Mouse (Mus musculus) hindbrain, embryonic 15.5 days (tissue): Measurements from ENCODE around the gene Gja5. TPM values are rescaled to one million over a fixed set of nuclear protein-coding genes. Genes with fewer than 3 reads are reported as not detected.

Source experiments
- ATAC-seq: fragments of 200-750 bp; cut with Nextera tagmentation; 2 replicates; pipeline ENCODE4 v1.8.0; 2017; ENCODE audit warnings: low read depth, moderate number of reproducible peaks, moderate TSS enrichment; ENCODE audit not compliant: low FRiP score
- H3K27ac ChIP-seq: fragments of 300-500 bp; sonication (generic); replicated peaks from 2 replicates; pipeline ENCODE4 v1.5.1; 2015; ENCODE audit warnings: mild to moderate bottlenecking, inconsistent platforms
- H3K27me3 ChIP-seq: fragments of 300-500 bp; sonication (generic); 2 replicates; pipeline ENCODE4 v1.6.1; 2015; ENCODE audit warnings: control low read depth, inconsistent platforms
- H3K36me3 ChIP-seq: fragments of 300-500 bp; sonication (generic); 2 replicates; pipeline ENCODE4 v1.6.1; 2015; ENCODE audit warnings: control low read depth, inconsistent platforms
- H3K4me1 ChIP-seq: fragments of 300-500 bp; sonication (generic); replicated peaks from 2 replicates; pipeline ENCODE4 v1.6.1; 2015; ENCODE audit warnings: control low read depth, inconsistent platforms
- H3K4me2 ChIP-seq: fragments of 300-500 bp; sonication (generic); 2 replicates; pipeline ENCODE4 v1.6.1; 2015; ENCODE audit warnings: moderate library complexity, mild to moderate bottlenecking, inconsistent platforms
- H3K4me3 ChIP-seq: fragments of 300-500 bp; sonication (generic); 2 replicates; pipeline ENCODE4 v1.5.1; 2015; ENCODE audit warnings: mild to moderate bottlenecking, inconsistent platforms
- H3K9ac ChIP-seq: fragments of 300-500 bp; sonication (generic); 2 replicates; pipeline ENCODE4 v1.6.1; 2015; ENCODE audit warnings: inconsistent platforms
- H3K9me3 ChIP-seq: fragments of 300-500 bp; sonication (generic); 2 replicates; pipeline ENCODE4 v1.6.1; 2016; ENCODE audit warnings: control low read depth, inconsistent platforms
- WGBS: fragments of 180-500 bp; shearing (Covaris S2); methylation state at CpG from one replicate; pipeline ENCODE4 v1.1.7; 2015; 5-methylcytosine and 5-hydroxymethylcytosine counted together
- polyA plus RNA-seq: library from polyadenylated mRNA; unstranded; fragments of >200 nt; fragmentation: Nextera tagmentation; extraction: Ambion mirVana; gene quantifications from 2 replicates; pipeline ENCODE4 v1.2.1, GENCODE M21; 2015

Gja5 gene
- 3.1 and 3.3 TPM in 2 replicates for polyA plus RNA-seq

DNA sequence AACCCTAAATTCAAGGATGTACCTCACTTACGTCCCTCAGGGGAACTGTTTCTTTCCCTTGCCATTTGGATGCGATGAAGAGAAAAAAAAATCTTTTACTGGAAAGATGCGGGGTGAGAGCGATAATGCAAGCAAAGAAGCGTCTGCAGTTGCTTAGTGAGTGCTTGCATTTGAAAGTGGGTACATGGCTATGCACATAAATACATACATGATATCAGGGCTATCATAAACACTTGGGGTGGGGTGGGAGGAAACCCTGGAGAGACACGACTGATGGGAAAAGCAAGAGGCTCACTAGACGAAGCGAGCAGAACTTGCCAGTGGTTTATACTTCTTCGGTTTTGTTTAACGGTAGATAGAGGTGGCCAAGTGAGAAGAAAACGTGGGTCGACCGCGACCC, at the start of gene Gja5:
Gene Gja5, plus strand, starts transcription at position 301 of the 400 bp plus-strand sequence.
- Histone ChIP-seq H3K9me3 (no peaks in the 10 kb centered on the region), H3K4me1 (peaks cover 15% of the 10 kb centered on the region), H3K9ac (peak within 1 kb of the TSS; percentile 91), H3K4me3 (peak within 1 kb of the TSS; percentile 86), H3K27me3 (peaks cover 10% of the 10 kb centered on the region; the same call in 1 of the 2 replicates), H3K27ac (peak within 1 kb of the TSS; percentile 71), H3K36me3 (no peaks in the 10 kb centered on the region), H3K4me2 (peak within 1 kb of the TSS; percentile 71)
- no peak for ATAC-seq
- 14% methylated on average over 14 of the region's 14 CpGs for WGBS

DNA sequence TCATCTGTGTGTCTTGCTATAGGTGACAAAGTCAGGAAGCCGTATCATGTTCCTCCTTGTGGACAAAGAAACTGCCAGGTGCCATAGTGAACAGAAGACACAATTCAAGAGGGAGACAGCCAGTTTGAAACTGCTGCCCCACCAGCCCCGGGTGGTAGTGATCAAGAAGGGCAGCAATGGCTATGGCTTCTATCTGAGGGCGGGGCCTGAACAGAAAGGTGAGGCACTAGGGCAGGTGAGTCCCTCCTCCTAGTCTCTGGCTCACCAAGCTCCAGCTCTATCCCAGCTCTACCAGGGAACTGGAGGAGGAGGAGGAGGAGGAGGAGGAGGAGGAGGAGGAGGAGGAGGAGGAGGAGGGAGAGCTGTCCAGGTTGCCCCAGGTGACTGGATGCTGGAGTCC, 48.7 kb upstream of the Gja5 start:
- Histone ChIP-seq H3K36me3 (no peaks in the 10 kb centered on the region), H3K9me3 (no peaks in the 10 kb centered on the region), H3K27ac (no peak overlapping the region), H3K4me2 (no peak overlapping the region), H3K9ac (no peak overlapping the region), H3K4me3 (no peak overlapping the region), H3K4me1 (no peaks in the 10 kb centered on the region), H3K27me3 (no peaks in the 10 kb centered on the region)
- WGBS = 78% methylated on average over 3 of the region's 3 CpGs
- ATAC-seq = no peak

DNA sequence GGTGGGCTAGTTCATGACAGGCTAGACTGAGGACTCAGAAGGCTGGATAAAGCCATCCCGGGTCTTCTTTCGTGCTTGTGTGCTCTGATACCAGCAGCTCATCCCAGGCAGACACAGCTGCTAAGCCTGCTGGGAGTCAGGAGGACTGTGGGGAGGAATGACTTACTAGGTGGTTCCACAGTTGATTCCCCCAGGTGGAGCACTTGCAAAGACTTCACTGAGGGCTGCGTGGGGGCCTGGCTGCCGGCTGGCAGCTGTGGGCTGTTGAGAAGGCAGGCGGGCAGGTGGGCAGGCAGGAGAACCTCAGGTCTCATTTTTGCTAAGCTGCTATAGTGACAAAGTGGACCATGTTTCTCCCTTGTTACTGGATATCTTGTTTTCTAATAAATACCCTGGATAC, 44.0 kb upstream of the Gja5 start:
- Histone ChIP-seq H3K27me3 (no peaks in the 10 kb centered on the region), H3K4me3 (no peak overlapping the region), H3K9me3 (no peaks in the 10 kb centered on the region), H3K27ac (no peak overlapping the region), H3K4me1 (no peaks in the 10 kb centered on the region), H3K9ac (no peak overlapping the region), H3K4me2 (no peak overlapping the region), H3K36me3 (no peaks in the 10 kb centered on the region)
- ATAC-seq = no peak
- WGBS = 96% methylated on average over 5 of the region's 5 CpGs

DNA sequence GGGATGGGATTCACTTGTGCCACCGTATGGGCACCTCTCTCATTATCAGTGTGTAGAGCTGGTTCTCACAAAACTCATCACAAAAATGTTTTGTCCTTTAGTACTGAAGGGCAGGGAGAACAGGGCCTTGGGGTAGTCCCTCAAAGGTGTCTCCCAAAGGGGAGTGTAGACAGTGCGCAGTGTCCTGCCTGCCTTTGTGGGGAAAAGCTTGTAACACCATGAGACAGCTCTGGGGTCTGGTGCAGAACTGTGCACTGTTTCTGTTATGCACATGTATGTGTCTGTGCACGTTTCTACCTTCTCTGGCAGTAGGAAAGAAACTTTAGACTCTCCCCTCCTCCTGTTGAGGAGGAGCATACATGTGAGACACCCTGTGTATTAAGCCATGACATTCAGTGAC, 36.6 kb upstream of the Gja5 start:
- H3K4me2 ChIP-seq = no peak overlapping the region
- H3K9me3 ChIP-seq = no peaks in the 10 kb centered on the region
- H3K27me3 ChIP-seq = no peaks in the 10 kb centered on the region
- H3K9ac ChIP-seq = no peak overlapping the region
- 93% methylated on average over 3 of the region's 3 CpGs for WGBS
- no peak overlapping the region for H3K27ac ChIP-seq
- no peak overlapping the region for H3K4me3 ChIP-seq
- H3K36me3 ChIP-seq = peaks cover 49% of the 10 kb centered on the region
- H3K4me1 ChIP-seq = no peaks in the 10 kb centered on the region
- ATAC-seq = no peak

DNA sequence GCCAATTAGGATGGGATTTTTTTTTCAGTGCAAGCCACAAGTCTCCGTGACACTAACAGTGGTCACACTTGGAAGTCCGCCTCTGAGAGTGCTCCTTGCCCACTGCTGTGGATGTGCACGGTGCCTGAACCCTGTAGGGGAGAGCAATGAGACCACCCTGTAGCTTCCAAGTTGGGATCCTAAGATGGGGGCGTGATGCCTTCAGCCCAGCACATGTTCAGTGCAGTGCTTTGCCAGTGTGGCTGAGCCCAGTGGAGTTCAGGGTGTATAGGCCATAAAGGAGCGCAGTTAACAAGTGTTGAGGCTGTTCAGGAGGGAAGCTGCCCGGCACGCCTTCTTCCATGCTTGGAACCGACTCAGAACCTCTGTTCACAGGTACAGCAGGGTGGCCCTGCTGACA, 35.9 kb upstream of the Gja5 start:
- no peak for ATAC-seq
- Histone ChIP-seq H3K4me3 (no peak overlapping the region), H3K9ac (no peak overlapping the region), H3K9me3 (no peaks in the 10 kb centered on the region), H3K4me1 (no peaks in the 10 kb centered on the region), H3K4me2 (no peak overlapping the region), H3K27ac (no peak overlapping the region), H3K27me3 (no peaks in the 10 kb centered on the region), H3K36me3 (peaks cover 56% of the 10 kb centered on the region)
- WGBS = 98% methylated on average over 8 of the region's 8 CpGs

DNA sequence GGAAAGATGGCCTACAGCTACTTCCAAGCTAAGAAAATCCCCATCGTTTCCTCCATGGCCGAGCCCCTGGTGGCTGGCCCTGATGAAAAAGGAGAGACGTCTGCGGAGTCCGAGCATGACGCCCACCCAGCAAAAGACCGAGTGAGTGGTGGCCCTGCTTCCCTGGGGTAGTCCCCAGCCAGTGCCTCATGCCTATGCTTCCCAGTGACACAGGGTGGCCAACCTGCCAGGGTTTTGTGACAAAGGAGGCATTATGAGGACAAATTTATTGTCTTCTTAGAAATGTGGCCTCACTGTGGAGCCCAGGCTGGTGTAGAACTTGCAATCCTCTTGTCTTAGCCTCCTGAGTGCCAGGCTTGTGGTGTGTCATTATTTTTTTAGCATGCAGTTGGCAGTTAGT, 35.4 kb upstream of the Gja5 start:
- 85% methylated on average over 7 of the region's 7 CpGs for WGBS
- Histone ChIP-seq H3K9me3 (no peaks in the 10 kb centered on the region), H3K36me3 (peaks cover 61% of the 10 kb centered on the region), H3K4me2 (no peak overlapping the region), H3K9ac (no peak overlapping the region), H3K4me3 (no peak overlapping the region), H3K27me3 (no peaks in the 10 kb centered on the region), H3K4me1 (no peaks in the 10 kb centered on the region), H3K27ac (no peak overlapping the region)
- ATAC-seq = no peak

DNA sequence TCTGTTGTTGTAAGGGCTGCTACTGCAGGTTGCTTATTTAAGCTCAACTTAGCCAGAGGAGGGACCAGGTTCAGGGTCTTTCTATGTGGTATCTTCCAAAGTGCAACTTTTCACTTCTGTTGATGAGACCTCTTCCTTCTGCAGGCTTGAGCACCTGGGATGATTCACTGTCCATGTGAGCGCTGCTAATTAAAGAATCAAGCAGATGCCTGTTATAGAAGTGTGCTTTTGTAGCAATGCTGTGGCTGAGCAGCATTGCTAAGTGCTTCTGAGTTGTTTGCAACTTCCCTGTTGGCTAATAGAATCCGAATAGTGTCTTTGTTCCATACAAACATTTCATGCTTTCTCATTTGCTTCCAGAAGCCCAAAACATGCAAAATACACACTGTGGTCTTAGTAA, 34.2 kb upstream of the Gja5 start:
- peaks cover 69% of the 10 kb centered on the region for H3K36me3 ChIP-seq
- 91% methylated on average over 2 of the region's 2 CpGs for WGBS
- ATAC-seq = no peak
- no peak overlapping the region for H3K4me3 ChIP-seq
- H3K27ac ChIP-seq = no peak overlapping the region
- H3K9me3 ChIP-seq = no peaks in the 10 kb centered on the region
- H3K4me2 ChIP-seq = no peak overlapping the region
- H3K27me3 ChIP-seq = no peaks in the 10 kb centered on the region
- H3K9ac ChIP-seq = no peak overlapping the region
- no peaks in the 10 kb centered on the region for H3K4me1 ChIP-seq

DNA sequence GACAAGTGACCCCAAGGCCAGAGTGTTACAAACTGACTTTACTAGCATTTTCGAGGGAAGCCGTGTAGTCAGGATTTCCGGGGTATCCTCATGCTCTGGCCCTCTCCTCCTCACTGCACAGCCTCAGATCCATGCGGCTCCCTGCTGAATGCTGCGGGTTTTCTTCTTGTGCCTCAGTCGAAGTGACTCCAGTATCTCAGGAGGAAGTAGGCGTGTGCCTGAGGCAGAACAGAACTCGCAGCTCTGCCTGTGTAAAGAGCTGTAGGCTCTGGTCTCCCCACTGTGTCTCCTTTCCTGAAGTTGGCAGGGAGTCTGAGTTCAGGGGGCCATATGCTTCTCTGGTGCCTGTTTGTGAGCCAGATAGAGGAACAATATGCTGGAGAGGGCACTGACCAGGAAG, 33.4 kb upstream of the Gja5 start:
- Histone ChIP-seq H3K4me1 (no peaks in the 10 kb centered on the region), H3K9ac (no peak overlapping the region), H3K4me3 (no peak overlapping the region), H3K4me2 (no peak overlapping the region), H3K27ac (no peak overlapping the region), H3K9me3 (no peaks in the 10 kb centered on the region), H3K27me3 (no peaks in the 10 kb centered on the region), H3K36me3 (peaks cover 70% of the 10 kb centered on the region)
- whole genome bisulfite sequencing = 90% methylated on average over 8 of the region's 8 CpGs
- no peak for ATAC-seq

DNA sequence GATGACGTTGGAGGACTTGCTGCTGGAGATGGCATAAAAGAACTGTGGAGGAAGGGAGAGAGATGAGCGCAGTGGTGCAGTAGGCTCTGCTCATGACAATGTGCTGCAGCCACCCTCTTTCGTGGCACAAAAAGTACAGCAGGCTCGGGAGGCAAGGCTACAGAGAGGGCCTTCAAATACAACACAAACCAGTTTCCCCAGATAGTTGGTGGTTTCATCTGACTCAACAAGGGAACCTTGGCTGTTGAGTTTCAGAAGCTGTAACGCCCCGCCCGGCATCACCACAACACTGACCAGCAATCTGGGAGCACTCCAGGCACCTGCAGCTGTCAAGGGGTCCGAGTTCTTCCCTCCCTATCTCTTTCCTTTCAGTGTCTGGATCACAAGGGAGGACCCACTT, 32.0 kb upstream of the Gja5 start:
- Histone ChIP-seq H3K9me3 (no peaks in the 10 kb centered on the region), H3K9ac (no peak overlapping the region), H3K4me1 (no peaks in the 10 kb centered on the region), H3K4me3 (no peak overlapping the region), H3K27me3 (no peaks in the 10 kb centered on the region), H3K36me3 (peaks cover 71% of the 10 kb centered on the region), H3K27ac (no peak overlapping the region), H3K4me2 (no peak overlapping the region)
- no peak for ATAC-seq
- WGBS = 91% methylated on average over 8 of the region's 8 CpGs

DNA sequence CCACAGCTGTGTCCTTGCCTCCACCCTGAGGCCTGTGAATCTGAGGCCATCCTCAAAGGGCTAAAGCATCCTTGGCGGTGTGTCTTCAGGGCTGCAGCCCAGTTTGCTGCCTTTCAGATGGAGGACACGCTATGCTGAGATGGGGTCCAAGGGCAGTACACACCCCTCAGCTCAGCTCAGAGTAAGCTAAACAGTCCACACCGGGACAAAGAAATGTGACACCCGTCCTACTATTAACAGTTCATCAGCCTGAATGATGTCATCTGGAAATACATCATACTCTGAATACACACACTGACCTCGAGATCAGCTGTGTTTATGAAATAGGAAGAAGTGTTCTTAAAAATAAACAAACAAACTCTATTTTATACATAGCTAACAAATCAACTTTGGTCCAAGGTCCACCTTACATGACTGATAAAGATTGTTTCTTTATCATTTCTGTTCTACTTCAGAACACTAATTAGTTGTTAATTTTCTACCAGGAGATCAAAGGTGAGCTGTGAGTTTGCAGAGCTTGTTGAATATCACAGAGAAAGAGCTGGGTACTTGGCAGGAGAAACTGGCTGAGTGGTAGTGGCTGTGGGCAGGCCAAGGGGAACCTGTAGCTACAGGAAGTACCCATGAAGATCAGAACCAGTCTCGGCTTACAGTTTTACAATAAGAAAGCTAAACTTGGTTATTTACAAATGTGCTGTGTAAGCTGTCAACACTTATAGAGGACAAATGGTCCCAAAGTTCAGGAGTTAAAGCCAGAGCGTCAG, 29.5 kb upstream of the Gja5 start:
- Histone ChIP-seq H3K9me3 (no peaks in the 10 kb centered on the region), H3K4me1 (no peaks in the 10 kb centered on the region), H3K27me3 (no peaks in the 10 kb centered on the region), H3K4me3 (no peak overlapping the region), H3K36me3 (peaks cover 59% of the 10 kb centered on the region), H3K9ac (no peak overlapping the region), H3K4me2 (no peak overlapping the region), H3K27ac (no peak overlapping the region)
- 92% methylated on average over 7 of the region's 7 CpGs for WGBS
- no peak for ATAC-seq

DNA sequence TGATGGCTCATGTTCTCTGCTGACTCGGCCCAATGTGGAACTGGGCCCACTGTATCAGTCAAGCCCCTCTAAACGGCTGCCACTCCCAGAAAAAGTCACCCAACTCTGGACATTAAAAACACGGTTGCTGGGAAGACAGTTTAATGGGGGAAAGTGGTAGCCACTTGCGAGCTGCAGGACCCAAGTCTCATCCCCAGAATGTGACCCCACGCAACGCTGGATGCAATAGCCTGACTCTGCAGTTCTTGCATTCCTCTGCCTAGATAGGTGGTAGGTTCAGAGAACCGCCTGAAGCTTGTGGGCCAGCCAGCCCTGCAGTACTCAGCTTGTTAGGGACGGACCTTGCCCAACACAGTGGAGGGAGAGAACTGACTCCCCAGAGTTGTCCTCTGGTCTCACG, 25.0 kb upstream of the Gja5 start:
- 92% methylated on average over 9 of the region's 9 CpGs for WGBS

DNA sequence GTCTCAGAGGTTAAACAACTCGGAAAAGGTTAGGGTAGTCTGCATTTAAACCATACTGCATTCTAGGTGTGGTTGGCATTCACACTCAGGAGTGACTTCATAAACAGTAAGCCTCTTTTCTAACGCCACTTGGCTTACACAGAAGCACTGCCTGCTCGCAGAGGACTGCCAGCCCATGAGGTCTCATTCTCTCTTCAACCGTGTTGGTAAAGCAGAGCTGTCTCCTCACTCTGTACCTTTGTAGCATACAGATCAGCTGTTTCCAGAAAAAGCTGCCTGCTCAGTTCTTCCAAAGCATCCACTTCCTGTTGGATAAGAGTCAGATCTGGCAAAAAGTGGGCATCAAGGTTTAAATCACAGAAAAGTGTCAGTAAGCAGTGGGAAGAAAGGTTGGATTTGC, 24.1 kb upstream of the Gja5 start:
- ATAC-seq = no peak
- no peak overlapping the region for H3K27ac ChIP-seq
- H3K9ac ChIP-seq = no peak overlapping the region
- no peaks in the 10 kb centered on the region for H3K4me1 ChIP-seq
- H3K9me3 ChIP-seq = no peaks in the 10 kb centered on the region
- no peak overlapping the region for H3K4me2 ChIP-seq
- H3K27me3 ChIP-seq = no peaks in the 10 kb centered on the region
- 87% methylated on average over 4 of the region's 4 CpGs for WGBS
- H3K4me3 ChIP-seq = no peak overlapping the region
- H3K36me3 ChIP-seq = peaks cover 38% of the 10 kb centered on the region

More for the DNA sequence above, 25.0 kb upstream of the Gja5 start:
- no peaks in the 10 kb centered on the region for H3K9me3 ChIP-seq
- no peaks in the 10 kb centered on the region for H3K27me3 ChIP-seq
- no peak overlapping the region for H3K4me2 ChIP-seq
- no peak overlapping the region for H3K9ac ChIP-seq
- H3K4me1 ChIP-seq = no peaks in the 10 kb centered on the region
- ATAC-seq = no peak
- H3K27ac ChIP-seq = no peak overlapping the region
- H3K36me3 ChIP-seq = peaks cover 42% of the 10 kb centered on the region
- no peak overlapping the region for H3K4me3 ChIP-seq

DNA sequence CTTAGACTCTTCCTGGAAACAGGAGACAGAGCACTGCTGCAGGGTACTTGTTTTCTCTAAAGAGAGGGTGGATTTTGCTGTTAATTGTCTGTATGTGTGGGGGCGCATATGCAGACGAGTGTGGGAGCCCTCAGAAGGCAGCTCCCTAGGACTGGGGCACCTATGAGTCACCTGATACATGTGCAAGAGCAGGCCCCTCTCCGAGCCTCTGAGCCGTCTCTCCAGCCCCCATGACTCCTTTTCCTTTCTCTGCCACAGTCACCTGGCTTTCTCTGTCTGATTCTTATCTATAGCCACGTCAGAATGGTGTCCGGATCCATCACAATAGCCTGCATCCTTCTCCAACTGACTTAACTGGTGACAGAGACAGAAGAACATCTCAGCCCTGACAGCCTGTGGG, 22.9 kb upstream of the Gja5 start:
- 83% methylated on average over 6 of the region's 6 CpGs for WGBS
- Histone ChIP-seq H3K27me3 (no peaks in the 10 kb centered on the region), H3K36me3 (peaks cover 43% of the 10 kb centered on the region), H3K27ac (no peak overlapping the region), H3K4me1 (no peaks in the 10 kb centered on the region), H3K4me2 (no peak overlapping the region), H3K4me3 (no peak overlapping the region), H3K9me3 (no peaks in the 10 kb centered on the region), H3K9ac (no peak overlapping the region)
- ATAC-seq = no peak
